Mouse (Mus musculus) liver, adult 2 months (tissue): ENCODE measurements around the gene Tie1. TPM values are rescaled to one million over a fixed set of nuclear protein-coding genes. Genes with fewer than 3 reads are reported as not detected.
A peak's percentile ranks its signal among the peaks of the same experiment; 100 is the strongest.

Source experiments
- DNase-seq: peaks from one replicate; pipeline ENCODE4 v3.0.0-alpha.2; 2011; ENCODE audit warnings: low read depth, low spot score; ENCODE audit errors: extremely low read depth
- H3K27ac ChIP-seq: fragments of 200-500 bp; replicated peaks from 2 replicates; pipeline ENCODE4 v1.5.1; 2012; ENCODE audit warnings: low read depth, mild to moderate bottlenecking, control low read depth, inconsistent platforms, low read length; ENCODE audit not compliant: insufficient read depth
- H3K27me3 ChIP-seq: fragments of 200-500 bp; 2 replicates; pipeline ENCODE4 v1.6.1; 2012; ENCODE audit warnings: mild to moderate bottlenecking, moderate library complexity, low read length, inconsistent platforms; ENCODE audit not compliant: control insufficient read depth, insufficient read depth
- H3K36me3 ChIP-seq: fragments of 200-500 bp; 2 replicates; pipeline ENCODE4 v1.6.1; 2012; ENCODE audit warnings: low read length, inconsistent platforms; ENCODE audit not compliant: control insufficient read depth, insufficient read depth
- H3K4me1 ChIP-seq: fragments of 200-500 bp; 2 replicates; pipeline ENCODE4 v1.6.1; 2011; ENCODE audit warnings: low read length; ENCODE audit not compliant: control insufficient read depth, insufficient read depth
- H3K4me3 ChIP-seq: fragments of 200-500 bp; 2 replicates; pipeline ENCODE4 v1.5.1; 2011; ENCODE audit warnings: low read depth, mild to moderate bottlenecking, control low read depth, low read length, moderate library complexity; ENCODE audit not compliant: insufficient read depth
- H3K79me2 ChIP-seq: fragments of 200-500 bp; 2 replicates; pipeline ENCODE4 v1.6.1; 2012; ENCODE audit warnings: inconsistent platforms, mild to moderate bottlenecking, low read length, moderate library complexity; ENCODE audit not compliant: control insufficient read depth, insufficient read depth
- H3K9ac ChIP-seq: fragments of 200-500 bp; 2 replicates; pipeline ENCODE4 v1.6.1; 2012; ENCODE audit warnings: low read depth, mild to moderate bottlenecking, control low read depth, inconsistent platforms, low read length
- CTCF ChIP-seq: fragments of 200-500 bp; IDR thresholded peaks from 2 replicates; pipeline ENCODE4 v1.5.1; 2011; ENCODE audit warnings: low read depth, low read length, control low read depth
- POLR2A ChIP-seq: fragments of 200-500 bp; IDR thresholded peaks from 2 replicates; pipeline ENCODE4 v1.6.1; 2011; ENCODE audit warnings: low read length, control low read depth; ENCODE audit not compliant: insufficient read depth; ENCODE audit errors: extremely low read depth
- WGBS: fragments of 180-500 bp; shearing (Covaris S2); methylation state at CpG from one replicate; pipeline ENCODE4 v1.1.7; 2018; 5-methylcytosine and 5-hydroxymethylcytosine counted together
- polyA plus RNA-seq: library from polyadenylated mRNA; depleted of rRNA; stranded (reverse); fragments of >200 nt; gene quantifications from 2 replicates; pipeline ENCODE4 v1.2.3, GENCODE M21; 2012
- total RNA-seq: library from RNA; depleted of rRNA; stranded (reverse); fragments of >200 nt; gene quantifications from 2 replicates; pipeline ENCODE4 v1.2.3, GENCODE M21; 2014

Tie1 gene
- total and polyA plus RNA-seq, 2 experiments: 6.6 to 8.9 TPM

GRCm38 (mm10) chr4:118527720-118528119, 37.9 kb upstream of the Tie1 start:
- DNase-seq: no peak

GRCm38 (mm10) chr4:118527335-118527681, 37.4 kb upstream of the Tie1 start:
- no peak for DNase-seq

More at GRCm38 (mm10) chr4:118527720-118528119, 37.9 kb upstream of the Tie1 start:
- Histone ChIP-seq H3K36me3 (no peaks in the 10 kb centered on the region), H3K27ac (no peak overlapping the region), H3K79me2 (no peaks in the 10 kb centered on the region), H3K27me3 (no peaks in the 10 kb centered on the region), H3K9ac (no peak overlapping the region), H3K4me3 (no peak overlapping the region), H3K4me1 (peaks cover 8% of the 10 kb centered on the region)
- TF ChIP-seq POLR2A: no peak
- TF ChIP-seq CTCF: no peak
- 76% methylated on average over 6 of the region's 6 CpGs for WGBS

GRCm38 (mm10) chr4:118526408-118527334, 36.8 kb upstream of the Tie1 start, which contains the start of gene 2610528J11Rik:
Gene 2610528J11Rik (plus strand): TSS chr4:118526999.
- peak; percentile 90 for DNase-seq

More at GRCm38 (mm10) chr4:118527335-118527681, 37.4 kb upstream of the Tie1 start:
- H3K4me3 ChIP-seq: peak overlapping the region; percentile 73
- no peaks in the 10 kb centered on the region for H3K79me2 ChIP-seq
- H3K27me3 ChIP-seq: no peaks in the 10 kb centered on the region
- peaks cover 8% of the 10 kb centered on the region for H3K4me1 ChIP-seq
- H3K27ac ChIP-seq: peak overlapping the region; percentile 94
- H3K36me3 ChIP-seq: no peaks in the 10 kb centered on the region
- H3K9ac ChIP-seq: peak overlapping the region; percentile 71
- TF ChIP-seq POLR2A (no peak), CTCF (no peak)
- WGBS: 23% methylated on average over 5 of the region's 5 CpGs

GRCm38 (mm10) chr4:118525779-118526178, 35.9 kb upstream of the Tie1 start:
- no peak for DNase-seq
- H3K79me2 ChIP-seq: no peaks in the 10 kb centered on the region
- no peaks in the 10 kb centered on the region for H3K27me3 ChIP-seq
- no peak overlapping the region for H3K4me3 ChIP-seq
- TF ChIP-seq POLR2A (no peak), CTCF (no peak)
- H3K4me1 ChIP-seq: peaks cover 8% of the 10 kb centered on the region
- H3K36me3 ChIP-seq: no peaks in the 10 kb centered on the region
- no peak overlapping the region for H3K27ac ChIP-seq
- 87% methylated on average over 3 of the region's 3 CpGs for WGBS
- H3K9ac ChIP-seq: no peak overlapping the region

More at GRCm38 (mm10) chr4:118526408-118527334, 36.8 kb upstream of the Tie1 start, which contains the start of gene 2610528J11Rik:
- no peak for TF ChIP-seq CTCF
- 0 out of 2 replicates have a peak, but pooled peaks have one; percentile 3 for TF ChIP-seq POLR2A
- 22% methylated on average over 17 of the region's 17 CpGs for WGBS
- Histone ChIP-seq H3K4me3 (peak within 1 kb of the TSS; percentile 73), H3K27ac (peak within 1 kb of the TSS; percentile 94), H3K4me1 (peaks cover 8% of the 10 kb centered on the region), H3K79me2 (no peaks in the 10 kb centered on the region), H3K9ac (peak within 1 kb of the TSS; percentile 71), H3K27me3 (no peaks in the 10 kb centered on the region), H3K36me3 (no peaks in the 10 kb centered on the region)

- TF ChIP-seq CTCF (no peak), POLR2A (no peak)
- 86% methylated on average over 7 of the region's 7 CpGs for WGBS
- no peaks in the 10 kb centered on the region for H3K79me2 ChIP-seq
These were observed 34.1 kb upstream of the Tie1 start for GRCm38 (mm10) chr4:118523976-118524375.

More at GRCm38 (mm10) chr4:118523976-118524375, 34.1 kb upstream of the Tie1 start:
- H3K27me3 ChIP-seq: no peaks in the 10 kb centered on the region
- H3K36me3 ChIP-seq: no peaks in the 10 kb centered on the region
- H3K4me3 ChIP-seq: no peak overlapping the region
- H3K27ac ChIP-seq: no peak overlapping the region
- no peak for DNase-seq
- no peak overlapping the region for H3K9ac ChIP-seq
- H3K4me1 ChIP-seq: peaks cover 8% of the 10 kb centered on the region
